Mouse (Mus musculus): ENCODE measurements around the gene Tcf7l1. TPM values are rescaled to one million over a fixed set of nuclear protein-coding genes. Genes with fewer than 3 reads are reported as not detected.

Tcf7l1 gene
- polyA plus RNA-seq, 1 experiment from 2014 or later: 21.7 TPM

DNA sequence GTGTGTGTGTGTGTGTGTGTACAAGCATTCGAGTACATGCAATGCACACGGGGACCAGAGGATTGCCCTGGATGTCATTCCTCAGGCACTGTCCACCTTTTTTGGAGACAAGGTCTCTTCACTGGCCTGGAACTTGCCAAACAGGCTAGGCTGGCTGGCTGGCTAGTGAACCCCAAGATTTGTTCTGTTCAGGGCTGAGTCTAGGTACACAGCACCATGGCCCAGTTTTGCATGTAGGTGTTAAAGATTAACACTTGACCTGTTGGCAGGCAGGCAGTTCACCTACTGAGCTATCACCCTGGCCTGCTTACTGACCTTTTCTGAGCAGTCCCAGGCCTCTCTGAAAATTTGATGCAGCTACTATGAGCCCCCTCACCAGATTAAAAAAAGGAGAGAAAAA, 158.7 kb downstream of the Tcf7l1 start:
- H3K9ac ChIP-seq (replicated peaks): 0 out of 2 replicates have a peak overlapping the region, but pooled peaks have one; percentile 28
- no peak for ATAC-seq (ENCODE audit: low FRiP score, low read depth)
- H3K4me3 ChIP-seq: no peak overlapping the region
- peaks cover 46% of the 10 kb centered on the region for H3K36me3 ChIP-seq
- no peaks in the 10 kb centered on the region for H3K9me3 ChIP-seq
- H3K4me1 ChIP-seq: no peaks in the 10 kb centered on the region
- WGBS: 89% methylated on average over 2 of the region's 2 CpGs
- H3K27me3 ChIP-seq: no peaks in the 10 kb centered on the region
- H3K27ac ChIP-seq (replicated peaks): no peak overlapping the region
- no peak overlapping the region for H3K4me2 ChIP-seq (replicated peaks)

DNA sequence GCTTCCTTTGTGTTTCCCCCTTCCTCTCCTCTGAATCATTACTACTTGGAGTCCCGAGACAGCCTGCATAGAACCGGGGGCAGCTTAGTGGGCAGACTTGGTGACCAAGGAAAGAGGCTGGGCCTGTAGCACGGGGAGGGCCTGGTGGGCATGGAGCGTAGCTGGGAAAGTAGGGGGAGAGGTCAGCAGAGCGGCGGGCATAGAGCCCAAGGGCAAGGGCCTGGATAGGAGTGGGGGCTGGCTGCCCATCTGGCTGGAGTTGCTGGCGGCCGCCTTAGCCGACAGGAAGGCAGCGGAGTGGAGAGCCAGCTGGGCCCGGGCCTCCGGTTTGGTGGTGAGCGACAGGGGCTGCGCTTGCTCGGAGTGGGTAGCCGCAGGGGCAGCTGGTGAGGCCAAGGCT, 161.8 kb downstream of the Tcf7l1 start:
- Histone ChIP-seq H3K9me3 (no peaks in the 10 kb centered on the region), H3K4me3 (no peak overlapping the region), H3K9ac (replicated peaks) (no peak overlapping the region), H3K4me2 (replicated peaks) (no peak overlapping the region), H3K27me3 (no peaks in the 10 kb centered on the region), H3K27ac (replicated peaks) (no peak overlapping the region), H3K4me1 (no peaks in the 10 kb centered on the region), H3K36me3 (peaks cover 46% of the 10 kb centered on the region)
- no peak for ATAC-seq (ENCODE audit: low FRiP score, low read depth)
- 93% methylated on average over 16 of the region's 16 CpGs for WGBS

DNA sequence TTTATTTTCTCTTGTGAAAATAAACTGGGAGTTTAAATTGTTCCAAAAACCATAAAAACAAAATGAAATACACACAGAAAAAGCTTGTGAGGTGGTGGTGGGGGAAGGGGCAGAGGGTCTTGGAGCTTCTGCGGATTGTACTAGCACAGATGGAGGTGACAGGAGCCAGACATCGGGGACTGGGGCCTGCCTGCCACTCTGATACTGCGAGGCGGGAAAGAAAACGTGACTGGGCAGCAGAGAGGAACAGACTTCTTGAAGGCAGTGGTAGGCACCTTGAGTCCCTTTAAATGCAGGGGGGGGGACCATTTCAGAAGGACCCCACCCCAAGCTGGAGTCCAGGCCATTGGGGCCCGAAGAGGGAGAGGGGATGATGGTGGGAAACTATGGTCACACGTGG, 162.7 kb downstream of the Tcf7l1 start:
- WGBS: 88% methylated on average over 7 of the region's 7 CpGs
- peaks cover 40% of the 10 kb centered on the region for H3K36me3 ChIP-seq
- ATAC-seq (ENCODE audit: low FRiP score, low read depth): no peak
- no peaks in the 10 kb centered on the region for H3K27me3 ChIP-seq
- H3K4me2 ChIP-seq (replicated peaks): no peak overlapping the region
- H3K9ac ChIP-seq (replicated peaks): no peak overlapping the region
- H3K27ac ChIP-seq (replicated peaks): no peak overlapping the region
- H3K4me3 ChIP-seq: no peak overlapping the region
- no peaks in the 10 kb centered on the region for H3K4me1 ChIP-seq
- no peaks in the 10 kb centered on the region for H3K9me3 ChIP-seq

DNA sequence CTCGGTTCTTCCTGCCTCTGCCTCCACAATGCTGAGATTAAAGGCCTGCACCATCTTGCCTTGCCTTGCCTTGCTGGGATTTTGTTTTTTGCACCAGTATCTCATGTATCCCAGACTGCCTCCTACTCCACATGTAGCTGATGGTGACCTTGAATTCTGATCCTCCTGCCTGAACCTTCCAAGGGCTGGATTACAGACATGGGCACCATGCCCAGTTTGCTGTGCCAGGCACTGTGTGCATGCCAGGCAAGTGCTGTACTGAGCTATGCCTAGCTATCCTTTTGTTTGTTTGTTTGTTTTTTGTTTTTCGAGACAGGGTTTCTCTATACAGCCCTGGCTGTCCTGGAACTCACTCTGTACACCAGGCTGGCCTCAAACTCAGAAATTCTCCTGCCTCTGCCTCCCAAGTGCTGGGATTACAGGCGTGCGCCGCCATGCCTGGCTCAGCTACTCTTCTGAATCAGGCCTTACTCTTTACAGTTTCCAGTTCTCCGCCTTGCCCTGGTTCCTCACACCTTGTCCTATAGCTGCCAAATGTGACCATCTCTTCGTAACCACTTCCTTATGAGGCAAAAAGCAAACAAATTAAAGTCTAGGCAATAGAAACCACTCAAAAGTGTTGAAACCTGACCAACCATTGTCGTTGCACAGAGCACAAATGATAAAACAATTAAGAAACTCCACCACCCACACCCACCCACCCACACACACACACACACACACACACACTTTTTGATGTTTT, 165.2 kb downstream of the Tcf7l1 start:
- H3K36me3 ChIP-seq: peaks cover 18% of the 10 kb centered on the region
- H3K27me3 ChIP-seq: no peaks in the 10 kb centered on the region
- H3K27ac ChIP-seq (replicated peaks): no peak overlapping the region
- H3K4me3 ChIP-seq: no peak overlapping the region
- no peak overlapping the region for H3K4me2 ChIP-seq (replicated peaks)
- ATAC-seq (ENCODE audit: low FRiP score, low read depth): no peak
- no peaks in the 10 kb centered on the region for H3K4me1 ChIP-seq
- H3K9ac ChIP-seq (replicated peaks): no peak overlapping the region
- no peaks in the 10 kb centered on the region for H3K9me3 ChIP-seq
- 94% methylated on average over 8 of the region's 8 CpGs for WGBS

DNA sequence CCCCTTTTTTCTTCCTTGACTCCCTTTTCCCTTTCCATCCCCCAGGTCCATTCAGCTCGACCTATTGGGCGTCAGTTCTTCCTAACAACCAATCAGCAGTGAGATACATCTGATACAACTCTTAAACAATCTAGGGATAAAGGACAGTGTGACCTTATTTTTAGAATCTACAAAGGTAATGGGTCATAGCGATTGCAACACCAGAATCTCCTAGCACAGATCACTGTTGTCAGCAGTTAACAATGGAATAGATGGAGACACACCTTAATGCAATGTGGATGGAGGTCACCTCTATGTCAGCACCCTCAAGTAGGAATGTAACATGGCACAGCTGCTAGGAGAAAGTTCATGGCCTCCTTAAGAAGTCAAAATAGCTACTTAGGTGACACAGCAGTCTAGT, 166.1 kb downstream of the Tcf7l1 start:
- no peaks in the 10 kb centered on the region for H3K27me3 ChIP-seq
- no peak overlapping the region for H3K27ac ChIP-seq (replicated peaks)
- H3K36me3 ChIP-seq: peaks cover 13% of the 10 kb centered on the region
- no peaks in the 10 kb centered on the region for H3K9me3 ChIP-seq
- no peaks in the 10 kb centered on the region for H3K4me1 ChIP-seq
- no peak for ATAC-seq (ENCODE audit: low FRiP score, low read depth)
- H3K4me3 ChIP-seq: no peak overlapping the region
- WGBS: 40% methylated on average over 3 of the region's 3 CpGs
- no peak overlapping the region for H3K9ac ChIP-seq (replicated peaks)
- H3K4me2 ChIP-seq (replicated peaks): no peak overlapping the region

DNA sequence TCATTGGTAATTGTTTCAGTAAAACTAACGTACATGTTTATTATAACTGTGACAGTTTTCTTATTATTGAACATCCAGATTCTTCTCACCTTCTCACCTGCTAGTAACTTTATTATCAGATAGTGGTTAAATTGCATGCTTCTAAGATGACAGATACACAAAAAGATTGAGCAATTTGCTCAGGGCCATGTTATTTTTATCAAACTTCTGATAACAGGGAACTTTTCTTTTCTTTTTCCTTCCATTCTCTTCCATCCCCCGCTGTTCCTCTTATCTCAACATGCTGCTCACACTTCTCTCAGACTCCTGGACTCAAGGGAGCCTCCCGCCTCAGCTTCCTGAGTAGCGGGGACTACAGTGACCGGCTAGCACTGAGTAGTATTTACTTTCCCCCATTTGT, 168.1 kb downstream of the Tcf7l1 start:
- no peak for ATAC-seq (ENCODE audit: low FRiP score, low read depth)
- Histone ChIP-seq H3K27me3 (no peaks in the 10 kb centered on the region), H3K4me2 (replicated peaks) (no peak overlapping the region), H3K9ac (replicated peaks) (no peak overlapping the region), H3K9me3 (no peaks in the 10 kb centered on the region), H3K4me3 (no peak overlapping the region), H3K27ac (replicated peaks) (no peak overlapping the region), H3K4me1 (peaks cover 8% of the 10 kb centered on the region), H3K36me3 (no peaks in the 10 kb centered on the region)
- 78% methylated on average over 5 of the region's 5 CpGs for WGBS

DNA sequence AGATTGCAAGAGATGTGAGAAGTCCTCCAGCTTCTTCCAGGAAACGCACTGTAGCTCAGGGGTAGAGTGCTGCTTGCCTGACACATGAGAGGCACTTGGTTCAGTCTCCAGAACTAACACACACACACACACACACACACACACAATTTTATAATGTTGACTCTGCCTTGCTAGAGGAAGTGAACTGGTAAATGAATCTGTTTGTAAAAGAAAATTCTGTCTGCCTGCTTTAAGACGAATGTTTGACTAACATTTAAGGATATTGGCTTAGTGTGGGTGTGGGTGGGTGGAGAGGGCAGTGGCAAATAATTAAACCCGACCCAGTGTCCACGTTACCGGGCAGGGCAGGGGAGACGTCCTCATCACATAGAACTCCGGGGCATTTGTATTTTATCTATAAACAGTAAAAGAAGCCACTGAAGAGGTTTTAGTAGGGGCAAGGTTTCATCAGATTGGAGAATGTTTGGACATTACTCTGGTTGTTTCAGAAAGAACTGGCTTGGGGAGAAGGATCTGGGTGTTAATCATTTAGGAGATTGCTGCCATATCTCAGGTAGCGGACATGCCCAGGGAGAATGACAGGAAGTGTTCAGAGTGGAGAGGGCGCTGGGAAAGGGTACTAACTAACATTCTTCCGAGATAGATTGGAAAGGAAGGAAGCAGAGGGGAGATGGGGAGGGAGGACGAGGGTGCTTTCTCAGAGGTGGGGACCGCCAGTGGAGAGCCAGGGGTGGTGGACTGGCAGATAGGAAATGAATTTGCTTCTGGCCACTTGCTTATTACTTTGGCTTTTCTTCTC, 169.1 kb downstream of the Tcf7l1 start:
- Histone ChIP-seq H3K27me3 (no peaks in the 10 kb centered on the region), H3K4me2 (replicated peaks) (no peak overlapping the region), H3K4me3 (no peak overlapping the region), H3K36me3 (no peaks in the 10 kb centered on the region), H3K4me1 (peaks cover 18% of the 10 kb centered on the region), H3K9ac (replicated peaks) (no peak overlapping the region), H3K9me3 (no peaks in the 10 kb centered on the region), H3K27ac (replicated peaks) (no peak overlapping the region)
- no peak for ATAC-seq (ENCODE audit: low FRiP score, low read depth)
- WGBS: 70% methylated on average over 12 of the region's 12 CpGs

DNA sequence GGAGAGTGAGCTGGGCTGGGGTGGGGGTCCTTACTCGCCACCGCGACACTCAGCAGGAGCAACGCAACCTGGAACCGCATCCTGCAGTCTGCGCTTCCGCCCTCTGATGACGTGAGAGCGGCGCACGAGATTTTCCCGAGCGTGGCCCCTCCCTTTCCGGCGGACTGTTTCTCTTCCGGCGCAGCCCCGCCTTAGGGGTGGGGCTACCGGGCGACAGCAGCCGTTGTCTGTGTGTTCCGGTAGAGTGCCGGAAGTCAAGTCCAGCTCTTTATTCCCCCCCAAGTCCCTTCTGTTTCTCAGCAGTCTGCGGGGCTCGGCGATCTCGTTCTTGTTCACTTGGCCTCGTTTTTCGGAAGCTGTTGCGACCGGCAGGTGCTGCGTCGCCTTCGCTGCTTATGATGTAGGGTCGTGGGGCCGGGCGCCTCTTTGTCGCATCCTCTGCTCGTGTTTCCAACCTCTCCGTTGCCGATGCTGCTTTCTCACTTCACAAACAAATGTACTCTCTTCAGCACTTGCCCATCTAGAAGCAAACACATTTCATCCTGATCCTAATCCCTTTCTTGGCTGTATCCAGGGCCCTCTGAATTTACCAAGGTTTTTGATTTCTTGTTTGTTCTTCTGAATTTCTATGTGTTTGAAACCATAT, 172.3 kb downstream of the Tcf7l1 start, which contains the start of gene Tgoln1:
TSS of gene Tgoln1 (minus strand) at position 358 of the 646 bp plus-strand sequence.
- Histone ChIP-seq H3K4me1 (peaks cover 34% of the 10 kb centered on the region), H3K36me3 (peaks cover 15% of the 10 kb centered on the region), H3K9me3 (no peaks in the 10 kb centered on the region), H3K27ac (replicated peaks) (peak within 1 kb of the TSS; percentile 94), H3K4me2 (replicated peaks) (peak within 1 kb of the TSS; percentile 93), H3K27me3 (no peaks in the 10 kb centered on the region), H3K9ac (replicated peaks) (peak within 1 kb of the TSS; percentile 77), H3K4me3 (peak within 1 kb of the TSS; percentile 71)
- WGBS: under 1% methylated on average over 41 of the region's 41 CpGs
- peak; percentile 98 for ATAC-seq (ENCODE audit: low FRiP score, low read depth)

DNA sequence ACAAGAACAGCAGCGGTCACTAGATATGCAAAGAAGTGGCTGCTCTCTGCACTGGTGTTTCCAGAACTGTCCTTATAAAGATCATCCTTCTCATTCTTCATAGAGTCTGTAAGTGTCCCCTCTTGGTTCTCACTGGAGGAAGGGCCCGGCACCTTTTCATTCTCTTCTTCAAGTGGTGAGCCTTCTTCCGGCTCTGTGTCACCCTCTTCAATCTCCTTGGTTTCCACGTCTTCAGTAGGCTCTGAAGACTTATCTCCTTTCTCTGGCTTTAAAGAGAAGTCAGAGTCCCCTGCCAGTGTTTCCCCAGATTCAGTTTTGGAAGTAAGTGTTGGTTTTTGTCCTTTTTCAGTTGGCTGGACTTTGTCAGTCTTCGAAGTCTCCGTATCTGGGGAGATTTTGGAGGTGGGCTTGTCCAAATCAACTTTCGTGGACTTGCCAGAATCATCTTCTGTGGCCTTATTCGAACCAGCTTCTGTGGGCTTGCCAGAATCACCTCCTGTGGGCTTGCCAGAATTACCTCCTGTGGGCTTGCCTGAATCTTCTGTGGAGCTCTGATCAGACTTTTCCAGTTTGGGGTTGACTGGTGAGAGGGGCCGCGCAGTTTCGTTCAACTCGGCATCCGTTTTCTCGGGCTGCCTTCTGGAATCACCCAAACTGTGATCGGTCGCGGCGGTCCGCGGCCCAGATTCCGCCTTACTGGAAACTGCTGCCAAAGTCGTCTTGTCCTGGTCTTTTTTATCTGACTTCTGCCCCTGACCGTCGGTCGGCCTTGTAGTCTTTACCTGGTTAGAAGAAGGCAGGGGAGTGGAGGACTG, 173.3 kb downstream of the Tcf7l1 start:
- H3K4me2 ChIP-seq (replicated peaks): peak overlapping the region; percentile 93
- peaks cover 34% of the 10 kb centered on the region for H3K4me1 ChIP-seq
- no peak overlapping the region for H3K27ac ChIP-seq (replicated peaks)
- H3K27me3 ChIP-seq: no peaks in the 10 kb centered on the region
- H3K36me3 ChIP-seq: peaks cover 25% of the 10 kb centered on the region
- H3K9me3 ChIP-seq: no peaks in the 10 kb centered on the region
- peak overlapping the region; percentile 71 for H3K4me3 ChIP-seq
- 29% methylated on average over 25 of the region's 25 CpGs for WGBS
- H3K9ac ChIP-seq (replicated peaks): peak overlapping the region; percentile 70
- ATAC-seq (ENCODE audit: low FRiP score, low read depth): 0 out of 2 replicates have a peak, but pooled peaks have one; percentile 0

DNA sequence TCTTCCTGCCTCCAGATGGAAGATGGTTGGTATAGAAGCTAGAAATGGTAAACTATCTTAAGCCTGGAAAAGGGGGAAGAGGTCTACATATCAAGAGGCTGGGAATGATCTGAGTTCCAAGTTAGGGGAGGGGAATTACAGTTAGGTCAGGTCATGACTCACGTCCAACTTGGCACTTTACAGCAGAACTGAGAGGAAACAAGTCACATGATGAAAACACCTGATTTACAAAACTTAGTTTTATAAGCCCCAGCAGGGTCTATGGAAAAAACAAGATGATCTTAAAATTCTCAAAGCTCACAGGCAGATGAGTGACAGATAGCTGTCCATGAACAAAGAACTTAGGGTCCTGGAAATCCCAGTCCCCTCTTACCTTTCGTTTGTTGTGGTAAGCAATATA, 173.9 kb downstream of the Tcf7l1 start:
- H3K4me1 ChIP-seq: peaks cover 34% of the 10 kb centered on the region
- H3K9ac ChIP-seq (replicated peaks): no peak overlapping the region
- no peak for ATAC-seq (ENCODE audit: low FRiP score, low read depth)
- no peaks in the 10 kb centered on the region for H3K9me3 ChIP-seq
- H3K27ac ChIP-seq (replicated peaks): no peak overlapping the region
- peak overlapping the region; percentile 93 for H3K4me2 ChIP-seq (replicated peaks)
- 79% methylated on average over 2 of the region's 2 CpGs for WGBS
- H3K36me3 ChIP-seq: peaks cover 31% of the 10 kb centered on the region
- no peaks in the 10 kb centered on the region for H3K27me3 ChIP-seq
- peak overlapping the region; percentile 71 for H3K4me3 ChIP-seq

DNA sequence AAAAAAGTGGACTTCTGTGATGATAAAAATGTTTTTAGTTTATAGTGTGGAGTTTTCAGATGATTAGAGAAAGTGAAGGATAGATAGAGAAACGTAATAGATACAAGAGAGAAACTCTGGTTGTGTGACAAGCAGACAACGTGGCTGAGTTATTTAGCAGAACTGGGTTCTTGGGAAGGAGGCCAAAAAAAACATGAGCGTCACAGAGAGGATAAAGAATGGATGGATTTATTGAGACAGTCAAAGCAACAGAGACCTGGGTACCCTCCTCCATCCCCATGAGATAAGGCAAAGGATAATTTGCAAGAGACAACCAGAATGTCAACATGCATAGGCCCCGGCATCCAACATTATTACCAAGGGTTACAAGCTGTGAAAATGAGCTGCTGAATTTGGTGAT, 178.8 kb downstream of the Tcf7l1 start:
- 87% methylated on average over 4 of the region's 4 CpGs for WGBS
- H3K27me3 ChIP-seq: no peaks in the 10 kb centered on the region
- H3K9me3 ChIP-seq: no peaks in the 10 kb centered on the region
- no peak for ATAC-seq (ENCODE audit: low FRiP score, low read depth)
- no peak overlapping the region for H3K9ac ChIP-seq (replicated peaks)
- peaks cover 73% of the 10 kb centered on the region for H3K36me3 ChIP-seq
- no peak overlapping the region for H3K4me2 ChIP-seq (replicated peaks)
- H3K27ac ChIP-seq (replicated peaks): no peak overlapping the region
- H3K4me1 ChIP-seq: peaks cover 20% of the 10 kb centered on the region
- H3K4me3 ChIP-seq: no peak overlapping the region

Data from midbrain, embryonic 12.5 days (tissue).